Mouse (Mus musculus) heart, adult 18-20 months (tissue): Measurements from ENCODE around the gene Cactin. TPM values are rescaled to one million over a fixed set of nuclear protein-coding genes. Genes with fewer than 3 reads are reported as not detected.

Source experiments
- DNase-seq, 2 experiments: peaks; one replicate each; pipeline ENCODE4 v3.0.0; 2021 to 2022; ENCODE audit warnings: mixed read lengths in 1 of 2
- long read RNA-seq, 2 experiments: library from polyadenylated mRNA; stranded (forward); transcript quantifications; one replicate each; pipeline ENCODE4 v2.0.0; 2021
- total RNA-seq, 2 experiments: library from RNA; stranded (reverse); gene quantifications; 2 replicates each; pipeline ENCODE4 v1.2.3; 2021

Cactin gene
- 10 to 100 TPM; 14.6 to 15.8 TPM for total RNA-seq
- long read RNA-seq, experiment 1, transcript Cactin-201 (9 exons, 2,715 nt): major isoform, 11 of 16 reads
- long read RNA-seq, experiment 1, partial matches to known transcripts: 5 of 16 reads
- long read RNA-seq, experiment 1, other reads (novel, unspliced or antisense): 0 of 16 reads
- long read RNA-seq, experiment 2, partial matches to known transcripts: 1 of 3 reads
- long read RNA-seq, experiment 2, other reads (novel, unspliced or antisense): 0 of 3 reads

DNA sequence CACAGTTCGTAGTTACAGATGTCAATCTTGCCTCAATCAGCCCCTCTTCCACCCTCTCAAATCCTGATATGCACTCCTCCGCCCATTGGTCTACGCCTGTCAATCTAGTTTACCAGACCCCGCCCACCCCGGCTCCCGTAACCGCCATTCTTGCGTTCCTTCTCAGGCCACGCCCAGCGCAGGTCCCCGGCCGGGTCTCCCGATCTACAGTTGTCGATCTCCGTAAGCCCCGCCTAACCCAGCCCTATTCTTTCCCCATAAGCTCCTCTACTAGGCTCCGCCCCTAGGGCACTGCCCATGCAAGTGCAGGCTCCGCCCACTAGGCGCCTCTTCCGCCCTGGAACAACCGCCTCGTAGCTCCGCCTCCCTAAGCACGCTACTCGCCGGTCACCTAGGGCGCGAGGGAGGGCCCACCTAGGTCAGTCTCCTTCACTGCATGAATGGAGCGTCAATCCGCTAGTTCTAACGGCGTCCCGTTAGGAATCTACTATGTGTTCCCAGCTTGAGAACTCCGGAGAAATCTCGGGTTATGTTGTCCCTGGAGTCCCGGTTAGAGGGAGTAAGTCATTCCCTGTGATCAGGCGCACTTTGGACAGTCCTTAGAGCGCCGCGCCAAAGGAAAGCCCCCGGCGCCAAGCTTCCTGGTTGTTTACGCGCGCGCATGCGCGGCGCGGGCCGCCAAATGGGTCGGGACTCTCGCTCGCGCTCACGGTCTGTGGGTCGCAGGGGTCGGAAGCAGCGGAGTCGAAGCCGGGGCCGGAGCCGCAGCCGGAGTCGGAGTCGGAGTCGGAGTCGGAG is at the start of gene Cactin:
TSS of gene Cactin (plus strand) at position 554 of the 798 bp plus-strand sequence.
- DNase-seq: peak; percentile 99 to 100

- no peak for DNase-seq
These were observed 48.5 kb upstream of the Cactin start for GRCm38 (mm10) chr10:81272356-81272755.

GRCm38 (mm10) chr10:81273842-81274241 is 47.1 kb upstream of the Cactin start:
- no peak for DNase-seq

DNA sequence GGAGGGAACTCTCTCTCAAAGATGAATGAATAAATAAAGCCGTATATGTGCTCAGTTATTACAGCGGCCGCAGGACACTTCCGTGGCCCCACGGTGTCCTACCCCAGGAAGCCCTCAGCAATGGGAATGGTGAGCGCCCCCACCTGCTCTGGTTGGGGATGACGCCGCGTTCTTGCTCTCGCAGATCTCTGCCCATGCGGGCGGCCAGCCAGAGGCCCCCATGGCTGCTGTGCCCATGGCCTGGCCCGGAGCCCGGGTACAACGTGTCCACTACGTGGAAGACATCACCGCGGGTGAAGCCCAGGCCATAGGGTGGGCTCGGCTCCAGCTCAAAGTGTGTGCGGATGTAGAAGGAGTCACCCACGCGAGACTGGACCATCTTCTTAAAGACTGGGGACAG is 43.2 kb upstream of the Cactin start:
- no peak for DNase-seq

DNA sequence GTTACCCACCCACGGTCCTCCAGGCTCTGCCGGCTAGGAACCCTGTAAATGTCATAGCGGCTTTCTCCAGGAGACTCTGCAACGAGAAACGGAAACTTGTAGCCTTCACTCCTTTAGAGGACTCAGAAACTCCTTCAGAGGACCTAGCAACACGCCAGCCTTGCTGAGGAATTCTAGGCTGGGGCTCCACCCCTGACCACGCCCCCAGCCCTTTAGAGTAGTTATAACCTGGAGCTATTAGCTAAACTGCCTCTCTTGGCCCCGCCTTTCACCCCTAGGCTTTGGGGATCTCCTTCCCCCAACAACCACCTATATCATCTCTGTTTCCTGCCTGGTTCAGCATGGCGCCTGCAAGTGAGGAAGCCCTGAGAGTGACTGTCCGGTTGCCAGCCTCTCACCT is 41.4 kb upstream of the Cactin start:
- DNase-seq: no peak

- DNase-seq: no peak
These were observed 36.7 kb upstream of the Cactin start for GRCm38 (mm10) chr10:81284189-81284588.

GRCm38 (mm10) chr10:81284719-81285118 is 36.2 kb upstream of the Cactin start:
- no peak for DNase-seq

- DNase-seq: peak; percentile 91 to 96
These were observed 35.0 kb upstream of the Cactin start for GRCm38 (mm10) chr10:81285694-81286450.

- no peak for DNase-seq
These were observed 34.3 kb upstream of the Cactin start for GRCm38 (mm10) chr10:81286586-81286985.

- DNase-seq: peak in 1 of 2 experiments; percentile 78
These were observed 33.3 kb upstream of the Cactin start for GRCm38 (mm10) chr10:81287513-81288157.

- peak in 1 of 2 experiments; percentile 58 for DNase-seq
These were observed 32.3 kb upstream of the Cactin start for GRCm38 (mm10) chr10:81288601-81289000.

DNA sequence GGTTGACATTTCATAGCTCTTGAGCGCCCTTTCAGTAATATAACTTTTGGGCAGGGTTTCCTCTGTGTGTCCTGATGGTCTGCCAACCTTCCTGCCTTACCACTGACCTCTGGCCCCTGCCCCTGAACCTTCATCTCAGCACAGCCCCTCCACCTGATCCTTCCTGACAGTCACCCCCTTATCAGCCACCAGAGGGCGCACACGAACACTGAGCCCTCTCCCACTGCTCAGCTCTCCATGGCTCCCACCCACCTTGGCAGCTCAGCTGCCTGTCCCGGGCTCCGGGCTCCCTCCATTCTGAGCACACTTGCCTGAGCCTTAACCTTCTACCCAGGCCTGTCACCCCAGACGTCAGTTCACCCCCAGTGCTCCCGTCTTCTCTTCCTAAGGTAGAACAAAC is 31.6 kb upstream of the Cactin start:
- DNase-seq: peak; percentile 68 to 77

DNA sequence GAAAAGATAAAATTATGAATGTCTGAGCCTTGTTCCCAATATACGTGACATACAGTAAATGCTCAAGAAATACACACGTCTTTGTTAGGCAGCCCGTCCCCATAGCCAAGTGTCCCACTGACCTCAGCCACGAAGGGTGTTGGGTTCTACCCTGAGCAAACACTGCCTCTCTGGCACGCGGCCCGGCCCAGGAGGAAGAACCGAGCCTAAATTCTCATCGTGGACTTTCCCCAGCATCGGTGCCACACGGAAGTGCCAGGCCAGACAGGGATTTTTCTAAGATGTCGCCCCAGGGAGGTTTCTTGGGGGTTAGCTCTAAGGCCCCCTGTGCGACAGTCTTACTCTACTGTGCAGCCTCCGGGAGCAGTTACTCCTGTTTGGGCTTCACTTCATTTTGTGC is 31.1 kb upstream of the Cactin start:
- DNase-seq: no peak

DNA sequence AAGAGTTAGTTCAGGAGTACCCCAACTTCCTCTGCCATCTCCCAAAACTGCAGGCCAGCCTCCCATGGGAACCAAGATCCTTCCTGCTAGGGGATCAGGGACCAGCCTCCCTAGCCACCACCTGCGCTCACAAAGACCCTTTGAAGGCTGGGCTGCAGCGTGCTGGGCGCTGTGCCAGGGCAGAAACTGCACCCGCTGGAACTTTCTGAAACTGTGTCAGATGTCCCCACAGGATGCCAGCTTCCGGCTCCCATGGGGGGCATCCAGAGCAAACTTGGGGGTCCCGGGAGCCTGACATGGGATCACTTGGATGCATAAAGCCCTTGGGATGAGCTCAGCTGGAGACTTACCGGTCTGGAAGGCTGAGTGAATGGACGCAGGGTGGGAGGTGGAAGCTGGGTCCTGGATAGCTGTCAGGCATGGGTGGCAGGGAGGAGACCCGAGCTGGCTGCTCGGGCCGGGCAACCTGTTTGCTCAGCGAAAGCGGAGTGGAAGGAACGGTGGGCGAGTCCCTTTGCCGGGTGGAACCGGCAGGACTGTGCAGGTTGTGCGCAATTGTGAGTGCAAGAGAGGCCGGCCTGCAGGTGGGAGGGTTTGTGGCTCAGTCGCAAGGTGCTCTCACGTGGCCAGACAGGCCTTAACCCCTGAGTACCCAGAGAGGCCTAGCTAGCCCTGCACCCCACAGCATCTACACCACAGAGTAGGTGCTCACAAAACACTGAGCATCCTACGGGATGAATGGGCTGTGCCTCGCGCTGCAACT is 30.0 kb upstream of the Cactin start:
- DNase-seq: no peak

DNA sequence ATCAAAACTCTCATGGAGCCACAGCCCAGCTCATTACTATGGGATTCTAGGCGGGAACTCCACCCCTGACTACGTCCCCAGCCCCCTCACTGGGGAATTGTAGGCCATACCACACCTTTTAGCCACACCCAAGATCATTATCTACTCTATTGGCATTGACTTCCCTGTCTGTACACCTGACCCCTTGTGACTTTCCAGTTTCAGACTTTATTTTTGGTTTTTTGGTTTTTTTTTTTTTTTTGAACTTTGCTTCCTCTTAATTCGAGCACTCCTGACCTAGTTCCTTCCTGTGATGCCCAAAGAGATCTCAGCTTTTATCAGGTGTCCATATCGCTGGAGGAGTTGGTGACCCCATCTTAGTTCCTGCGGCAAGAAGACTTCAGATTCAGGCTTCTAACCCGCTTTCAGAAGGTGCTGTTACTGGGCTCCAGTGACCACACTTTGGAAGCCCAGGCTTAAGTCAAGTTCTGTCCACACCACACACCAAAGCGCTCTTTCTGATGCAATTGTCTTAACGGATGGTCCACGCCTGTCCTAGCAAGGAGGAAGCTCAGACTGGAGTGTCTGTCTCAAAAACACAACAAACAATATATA is 29.3 kb upstream of the Cactin start, which contains the start of gene Tjp3:
TSS of gene Tjp3 (minus strand) at position 71 of the 594 bp plus-strand sequence.
- peak in 1 of 2 experiments; percentile 16 for DNase-seq

DNA sequence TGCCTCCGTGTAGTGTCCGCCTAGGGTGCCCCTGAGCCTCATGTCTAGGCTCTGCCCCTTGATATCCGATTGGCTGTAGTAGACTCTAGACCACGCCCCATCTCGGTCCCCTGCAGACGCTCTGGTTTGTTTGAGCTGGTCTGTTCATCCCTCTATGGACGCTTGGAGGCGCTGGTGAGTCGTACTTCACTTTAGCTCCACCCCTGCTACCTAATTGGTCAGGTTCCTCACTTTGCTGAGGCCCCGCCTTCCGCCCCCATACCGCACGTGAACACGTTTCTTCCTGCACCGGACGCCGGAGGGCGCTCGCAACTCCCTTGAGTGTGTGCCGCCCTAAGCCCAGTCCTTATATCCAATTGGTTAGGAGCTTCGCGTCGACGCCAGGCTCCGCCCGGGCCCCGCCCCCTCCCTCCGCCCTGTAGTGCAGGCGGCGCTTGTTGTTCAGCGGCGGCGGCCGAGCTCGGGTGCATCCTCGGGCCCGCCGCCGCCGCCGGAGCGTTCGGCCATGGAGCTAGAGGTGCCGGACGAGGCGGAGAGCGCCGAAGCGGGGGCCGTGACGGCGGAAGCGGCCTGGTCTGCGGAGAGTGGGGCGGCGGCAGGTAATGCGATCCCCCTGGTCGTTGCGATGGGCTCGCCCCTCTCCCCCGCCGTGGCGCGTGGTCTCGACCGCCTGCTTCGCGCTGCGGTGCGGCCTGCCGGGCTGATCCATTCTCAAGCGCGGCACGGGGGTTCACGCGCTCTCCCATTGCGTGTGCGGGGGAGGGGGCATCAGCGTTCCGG is 28.2 kb upstream of the Cactin start, which contains the start of gene Pip5k1c:
TSS of gene Pip5k1c (plus strand) at position 410 of the 780 bp plus-strand sequence.
- DNase-seq: peak; percentile 98 to 100

DNA sequence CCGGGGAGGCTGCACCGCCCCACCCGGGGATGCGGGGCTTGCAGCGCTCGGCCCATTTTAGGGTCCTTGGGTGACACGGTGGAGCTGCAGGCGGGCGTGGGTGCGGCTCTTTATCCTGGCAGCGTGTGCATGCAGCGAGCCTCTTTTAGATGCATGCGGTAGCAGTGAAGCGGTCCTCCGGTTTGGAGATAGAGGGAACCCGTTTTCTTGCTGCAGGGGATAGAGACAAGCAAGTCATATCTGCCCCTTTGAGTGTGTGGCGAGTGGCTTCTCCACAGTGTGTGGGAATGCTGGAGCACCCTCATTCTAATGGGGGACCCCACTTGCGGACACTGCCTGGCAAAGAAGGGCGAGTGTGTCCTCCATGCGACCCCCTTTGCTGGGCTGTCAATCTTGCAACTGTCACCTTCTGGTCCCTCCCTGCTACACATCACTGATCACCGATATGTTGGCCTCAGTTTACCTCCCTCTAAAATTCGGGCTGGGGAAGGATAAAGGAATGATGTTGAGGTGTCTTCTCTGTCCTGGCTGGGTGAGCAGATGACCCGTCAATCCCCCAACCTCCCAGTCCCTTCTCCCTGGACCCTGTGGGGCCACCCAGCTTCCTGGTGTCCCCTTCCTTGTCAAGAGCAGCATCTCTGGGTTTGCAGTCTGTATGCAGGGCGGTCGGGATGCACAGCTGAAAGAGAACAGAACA is 27.4 kb upstream of the Cactin start:
- peak in 1 of 2 experiments; percentile 34 for DNase-seq

DNA sequence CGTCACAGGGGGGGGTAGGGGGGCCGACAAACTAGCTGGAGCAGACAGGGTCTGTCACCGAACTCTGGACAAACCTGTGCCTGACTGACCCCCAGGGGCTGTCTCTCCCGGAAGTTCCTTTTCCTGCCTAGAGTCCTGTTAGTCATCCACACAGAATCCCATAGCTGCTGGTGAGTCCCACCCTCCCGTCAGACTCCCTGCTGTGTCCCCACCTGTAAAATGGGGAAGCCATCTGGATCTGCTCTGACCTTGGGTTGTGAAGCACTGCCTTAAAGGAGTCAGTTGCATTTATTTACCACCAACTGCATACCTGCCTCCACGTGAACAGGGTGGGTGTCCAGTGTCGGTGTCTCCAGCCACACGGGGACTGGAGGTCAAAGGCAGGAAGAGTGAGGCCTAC is 26.5 kb upstream of the Cactin start:
- DNase-seq: peak in 1 of 2 experiments; percentile 19

DNA sequence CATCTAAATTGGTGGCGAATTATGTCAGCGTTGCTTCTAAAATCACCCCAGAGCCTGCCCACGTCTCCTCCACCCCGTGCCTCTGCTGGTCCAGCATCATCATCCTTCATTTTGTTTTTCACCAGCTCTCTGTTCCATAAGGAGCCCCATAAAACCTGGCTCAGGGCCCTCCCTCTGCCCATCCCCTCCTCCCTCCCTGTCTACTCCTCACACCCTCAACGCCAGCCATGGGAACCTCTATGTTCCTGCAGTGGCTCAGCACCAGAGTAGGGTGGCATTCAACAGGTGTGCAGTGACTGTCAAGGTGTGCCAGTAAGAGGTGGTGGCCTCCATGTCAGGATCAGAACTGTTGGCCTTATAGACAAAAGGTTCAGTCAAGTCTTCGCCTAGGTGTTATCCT is 25.7 kb upstream of the Cactin start:
- DNase-seq: no peak
